Mouse (Mus musculus) lung, postnatal 0 days (tissue): ENCODE data around the gene Fbxw4.

ENCODE experiments used
- CTCF ChIP-seq: IDR thresholded peaks from 2 replicates; pipeline ENCODE4 v1.5.1; 2016; ENCODE audit warnings: antibody characterized with exemption, mild to moderate bottlenecking
- EP300 ChIP-seq: IDR thresholded peaks from 2 replicates; pipeline ENCODE4 v1.6.1; 2016; ENCODE audit warnings: antibody characterized with exemption, mild to moderate bottlenecking, control low read depth

GRCm38 (mm10) chr19:45657828-45658227 is 2.3 kb downstream of the Fbxw4 start:
- TF ChIP-seq CTCF (no peak), EP300 (no peak)
